Mouse (Mus musculus): ENCODE data around the gene Mettl26.
A peak's percentile ranks its signal among the peaks of the same experiment; 100 is the strongest.
"Not testable (repeated sequence)": the region's sequence is repeated elsewhere in the genome, so short reads cannot be mapped to it uniquely, and the experiment has no call there.

The Mettl26 gene

GRCm38 (mm10) chr17:25869954-25870353 lies 4.9 kb upstream of the Mettl26 start:
- DNase-seq: no peak

GRCm38 (mm10) chr17:25871566-25871965 lies 3.3 kb upstream of the Mettl26 start:
- not testable (repeated sequence) for DNase-seq

GRCm38 (mm10) chr17:25872676-25873075 lies 2.2 kb upstream of the Mettl26 start:
- no peak for DNase-seq

- DNase-seq: no peak
Measured at GRCm38 (mm10) chr17:25873405-25874147, 1.3 kb upstream of the Mettl26 start.

- no peak for DNase-seq
Measured at GRCm38 (mm10) chr17:25874148-25874720, 640 bp upstream of the Mettl26 start.

GRCm38 (mm10) chr17:25875171-25876136 lies 580 bp downstream of the Mettl26 start:
- DNase-seq: peak; percentile 92

- DNase-seq: no peak
Measured at GRCm38 (mm10) chr17:25876347-25876915, 1.6 kb downstream of the Mettl26 start.

- DNase-seq: no peak
Measured at GRCm38 (mm10) chr17:25877025-25877424, 2.2 kb downstream of the Mettl26 start.

- DNase-seq: no peak
Measured at GRCm38 (mm10) chr17:25877741-25878610, 3.1 kb downstream of the Mettl26 start.

- DNase-seq: no peak
Measured at GRCm38 (mm10) chr17:25878611-25879180, 3.8 kb downstream of the Mettl26 start.

- DNase-seq: no peak
Measured at GRCm38 (mm10) chr17:25879261-25879660, 4.4 kb downstream of the Mettl26 start.

GRCm38 (mm10) chr17:25879750-25880149 lies 4.9 kb downstream of the Mettl26 start:
- DNase-seq: no peak

- DNase-seq: no peak
Measured at GRCm38 (mm10) chr17:25880196-25880910, 5.5 kb downstream of the Mettl26 start, which contains the start of gene Wfikkn1. Wfikkn1 (minus strand) TSS chr17:25880858.

GRCm38 (mm10) chr17:25880913-25881641 lies 6.2 kb downstream of the Mettl26 start:
- no peak for DNase-seq

- no peak for DNase-seq
Measured at GRCm38 (mm10) chr17:25881691-25882090, 6.8 kb downstream of the Mettl26 start.

GRCm38 (mm10) chr17:25882306-25882705 lies 7.4 kb downstream of the Mettl26 start:
- DNase-seq: no peak

- DNase-seq: no peak
Measured at GRCm38 (mm10) chr17:25883268-25883667, 8.4 kb downstream of the Mettl26 start.

GRCm38 (mm10) chr17:25883824-25884223 lies 8.9 kb downstream of the Mettl26 start:
- no peak for DNase-seq

GRCm38 (mm10) chr17:25885636-25886035 lies 10.8 kb downstream of the Mettl26 start:
- DNase-seq: peak; percentile 62

GRCm38 (mm10) chr17:25886806-25887205 lies 11.9 kb downstream of the Mettl26 start:
- DNase-seq: no peak

Data from retina, postnatal 1 day (tissue).